Mouse (Mus musculus) bone marrow, adult 2 months (tissue): ENCODE measurements around the gene Oxsm.

Experiments
- CTCF ChIP-seq: fragments of 200-500 bp; IDR thresholded peaks from 2 replicates; pipeline ENCODE4 v1.5.1; 2011; ENCODE audit warnings: low read length, control low read depth; ENCODE audit not compliant: control insufficient read depth, insufficient read depth
- POLR2A ChIP-seq: fragments of 200-500 bp; IDR thresholded peaks from 2 replicates; pipeline ENCODE4 v1.6.1; 2011; ENCODE audit warnings: low read depth, mild to moderate bottlenecking, control low read depth, low read length, borderline replicate concordance; ENCODE audit not compliant: control insufficient read depth

DNA sequence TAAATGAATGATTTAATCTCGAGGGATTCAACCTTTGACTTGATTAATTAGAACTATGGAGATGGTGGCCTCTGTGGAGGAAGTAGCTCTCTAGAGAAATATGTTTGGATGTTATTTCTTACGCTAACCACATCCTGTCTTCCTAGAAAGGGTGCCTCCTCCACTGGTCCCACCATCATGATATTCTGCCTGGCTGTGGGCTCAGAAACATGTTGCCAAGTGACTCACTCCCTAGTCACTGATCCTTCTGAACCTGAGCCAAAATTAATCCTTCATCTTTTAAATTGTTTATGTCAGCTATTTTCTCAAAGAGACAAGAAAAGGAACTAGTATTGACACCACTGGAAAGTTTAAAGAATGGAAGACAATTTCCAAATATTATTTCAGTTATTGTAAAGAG, 6.6 kb upstream of the Oxsm start:
- TF ChIP-seq CTCF = no peak
- no peak for TF ChIP-seq POLR2A
